Mouse (Mus musculus) heart, embryonic 15.5 days (tissue): Measurements from ENCODE around the gene Nop9. TPM values are rescaled to one million over a fixed set of nuclear protein-coding genes. Genes with fewer than 3 reads are reported as not detected.
A peak's percentile ranks its signal among the peaks of the same experiment; 100 is the strongest.

Experiments used
- ATAC-seq: fragments of 200-750 bp; cut with Nextera tagmentation; replicated peaks from 2 replicates; pipeline ENCODE4 v1.8.0; 2017; ENCODE audit warnings: low read depth, moderate TSS enrichment; ENCODE audit not compliant: insufficient number of reproducible peaks, insufficient read depth, low FRiP score
- H3K27ac ChIP-seq: fragments of 300-500 bp; sonication (generic); 2 replicates; pipeline ENCODE4 v1.5.1; 2015; ENCODE audit warnings: mild to moderate bottlenecking, inconsistent platforms
- H3K27me3 ChIP-seq: fragments of 300-500 bp; sonication (generic); 2 replicates; pipeline ENCODE4 v1.6.1; 2015; ENCODE audit warnings: inconsistent platforms
- H3K36me3 ChIP-seq: fragments of 300-500 bp; sonication (generic); 2 replicates; pipeline ENCODE4 v1.6.1; 2015; ENCODE audit warnings: mild to moderate bottlenecking, inconsistent platforms
- H3K4me1 ChIP-seq: fragments of 300-500 bp; sonication (generic); replicated peaks from 2 replicates; pipeline ENCODE4 v1.6.1; 2015; ENCODE audit warnings: inconsistent platforms
- H3K4me2 ChIP-seq: fragments of 300-500 bp; sonication (generic); 2 replicates; pipeline ENCODE4 v1.6.1; 2015; ENCODE audit warnings: inconsistent platforms, mild to moderate bottlenecking, moderate library complexity
- H3K4me3 ChIP-seq: fragments of 300-500 bp; sonication (generic); 2 replicates; pipeline ENCODE4 v1.5.1; 2015; ENCODE audit warnings: mild to moderate bottlenecking, inconsistent platforms
- H3K9ac ChIP-seq: fragments of 300-500 bp; sonication (generic); 2 replicates; pipeline ENCODE4 v1.6.1; 2015; ENCODE audit warnings: mild to moderate bottlenecking, inconsistent platforms
- H3K9me3 ChIP-seq: fragments of 300-500 bp; sonication (generic); replicated peaks from 2 replicates; pipeline ENCODE4 v1.6.1; 2016; ENCODE audit warnings: inconsistent platforms
- WGBS: fragments of 180-500 bp; shearing (Covaris S2); methylation state at CpG from one replicate; pipeline ENCODE4 v1.1.7; 2015; ENCODE audit warnings: mixed read lengths; 5-methylcytosine and 5-hydroxymethylcytosine counted together
- polyA plus RNA-seq: library from polyadenylated mRNA; unstranded; fragments of >200 nt; fragmentation: Nextera tagmentation; extraction: Ambion mirVana; gene quantifications from 2 replicates; pipeline ENCODE4 v1.2.1, GENCODE M21; 2015

Nop9 gene
- polyA plus RNA-seq, 1 experiment from 2014 or later: 17.9 TPM

DNA sequence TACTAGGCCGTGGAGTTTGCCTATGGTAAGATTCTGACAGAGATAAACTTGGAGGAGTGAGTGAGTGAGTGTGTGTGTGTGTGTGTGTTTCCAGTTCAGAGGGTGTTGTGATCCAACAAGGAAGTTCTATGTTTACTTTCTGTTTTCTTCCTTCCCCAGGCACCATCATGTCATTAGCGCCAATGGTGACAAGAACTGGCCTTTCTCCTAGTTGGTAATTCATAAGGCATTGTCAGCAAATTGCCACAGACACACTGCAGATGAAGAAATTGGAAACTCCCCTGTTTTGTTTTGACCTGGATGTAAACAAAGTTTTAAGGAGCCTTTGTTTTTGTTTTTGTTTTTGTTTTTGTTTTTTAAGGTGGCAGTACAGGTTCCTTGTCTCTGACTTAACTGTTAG, 48.0 kb downstream of the Nop9 start:
- no peaks in the 10 kb centered on the region for H3K9me3 ChIP-seq
- ATAC-seq: no peak
- peaks cover 13% of the 10 kb centered on the region for H3K27me3 ChIP-seq
- no peak overlapping the region for H3K4me2 ChIP-seq
- H3K9ac ChIP-seq: no peak overlapping the region
- H3K4me1 ChIP-seq: peaks cover 7% of the 10 kb centered on the region
- WGBS: 55% methylated on average over 2 of the region's 2 CpGs
- no peak overlapping the region for H3K27ac ChIP-seq
- no peak overlapping the region for H3K4me3 ChIP-seq
- no peaks in the 10 kb centered on the region for H3K36me3 ChIP-seq

DNA sequence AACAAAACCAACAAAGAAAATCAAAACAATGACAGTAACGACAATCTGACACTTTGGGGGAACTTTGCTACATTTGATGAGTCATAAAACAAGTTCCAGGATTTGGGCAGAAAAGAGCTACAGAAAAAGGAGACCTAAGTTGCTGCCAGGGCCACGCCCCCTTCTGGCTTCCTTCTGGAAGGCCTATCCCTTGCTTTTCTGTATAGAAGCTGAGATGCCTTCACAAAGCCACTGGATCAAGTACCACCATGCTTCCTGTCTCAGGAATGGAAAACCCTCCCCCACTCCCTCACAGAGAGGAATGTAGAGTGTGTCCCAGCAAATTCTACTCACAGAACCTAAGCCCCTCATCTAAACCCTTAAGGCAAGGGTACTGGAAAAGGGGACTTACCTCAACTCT, 48.5 kb downstream of the Nop9 start:
- Histone ChIP-seq H3K4me2 (no peak overlapping the region), H3K9ac (no peak overlapping the region), H3K4me1 (0 out of 2 replicates have a peak, but pooled peaks cover 2% of the 10 kb centered on the region), H3K9me3 (no peaks in the 10 kb centered on the region), H3K4me3 (no peak overlapping the region), H3K27ac (no peak overlapping the region), H3K27me3 (peaks cover 12% of the 10 kb centered on the region), H3K36me3 (no peaks in the 10 kb centered on the region)
- 63% methylated on average over 2 of the region's 2 CpGs for WGBS
- no peak for ATAC-seq

DNA sequence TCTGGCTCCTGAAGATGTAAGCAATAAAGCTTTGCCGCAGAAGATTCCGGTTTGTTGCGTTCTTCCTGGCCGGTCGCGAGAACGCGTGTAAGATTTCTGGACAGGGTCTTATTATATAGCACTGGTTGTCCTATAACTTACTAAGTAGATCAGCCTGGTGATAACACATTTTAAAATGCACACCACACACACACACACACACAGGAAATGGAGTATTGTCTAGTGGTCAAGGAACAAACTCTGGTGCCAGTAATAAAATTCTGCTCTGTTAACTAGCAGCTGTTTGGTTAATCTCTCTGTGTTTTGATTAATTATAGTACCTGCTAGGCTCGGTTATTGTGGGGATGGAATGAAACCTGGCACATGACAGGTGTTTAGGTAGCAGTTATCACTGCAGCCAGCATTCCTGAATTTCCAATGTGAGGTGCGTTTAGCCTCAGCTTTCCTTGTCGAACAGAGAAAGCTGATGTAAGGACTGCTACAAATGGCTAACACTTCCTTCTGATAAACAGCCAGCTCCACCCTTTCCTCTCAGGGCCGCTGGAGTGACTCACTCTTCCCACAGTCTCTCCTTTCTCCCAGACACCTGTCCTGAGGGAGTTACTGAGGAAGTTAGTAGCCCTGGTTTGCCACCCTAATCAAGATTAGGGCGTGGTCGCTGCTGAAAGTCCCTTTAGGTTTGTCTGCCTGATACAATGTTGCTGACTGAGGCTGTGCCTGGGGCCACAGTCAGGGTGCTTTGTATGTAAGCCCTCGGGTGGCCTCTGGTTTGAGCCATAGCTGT, 50.1 kb downstream of the Nop9 start:
- Histone ChIP-seq H3K9me3 (no peaks in the 10 kb centered on the region), H3K4me1 (0 out of 2 replicates have a peak, but pooled peaks cover 2% of the 10 kb centered on the region), H3K27ac (peak overlapping the region; percentile 37), H3K4me3 (no peak overlapping the region), H3K4me2 (no peak overlapping the region), H3K27me3 (no peaks in the 10 kb centered on the region), H3K9ac (no peak overlapping the region), H3K36me3 (no peaks in the 10 kb centered on the region)
- ATAC-seq: peak; percentile 64; the same call in 1 of the 2 replicates
- 69% methylated on average over 15 of the region's 15 CpGs for WGBS

Other genes with a start within 250 kb of the Nop9 start
- 0.30 and 0.34 TPM in 2 replicates for gene Cpne6, start 235.2 kb upstream of the Nop9 start, polyA plus RNA-seq
- not detected in 2 replicates for gene Nrl, start 220.7 kb upstream of the Nop9 start, polyA plus RNA-seq
- 34.2 and 42.5 TPM in 2 replicates for gene Pck2, start 205.4 kb upstream of the Nop9 start, polyA plus RNA-seq
- 66.2 and 70.2 TPM in 2 replicates for gene Dcaf11, start 185.7 kb upstream of the Nop9 start, polyA plus RNA-seq
- 0.82 TPM in 1 of 2 replicates, not detected in the other for gene A730061H03Rik, start 185.3 kb upstream of the Nop9 start, polyA plus RNA-seq
- gene Fitm1, start 170.1 kb upstream of the Nop9 start, polyA plus RNA-seq: 80.5 and 81.7 TPM in 2 replicates
- gene Psme1, start 167.6 kb upstream of the Nop9 start, polyA plus RNA-seq: 206 and 216 TPM in 2 replicates
- 21.2 and 21.6 TPM in 2 replicates for gene Emc9, start 160.4 kb upstream of the Nop9 start, polyA plus RNA-seq
- 203 and 215 TPM in 2 replicates for gene Psme2, start 154.6 kb upstream of the Nop9 start, polyA plus RNA-seq
- 15.8 and 17.4 TPM in 2 replicates for gene Rnf31, start 154.0 kb upstream of the Nop9 start, polyA plus RNA-seq
- 9.1 and 13.7 TPM in 2 replicates for gene Irf9, start 142.1 kb upstream of the Nop9 start, polyA plus RNA-seq
- gene Rec8, start 127.7 kb upstream of the Nop9 start, polyA plus RNA-seq: 6.9 and 7.1 TPM in 2 replicates
- 45.0 and 66.7 TPM in 2 replicates for gene Ipo4, start 109.7 kb upstream of the Nop9 start, polyA plus RNA-seq
- gene Gm49378, start 107.8 kb upstream of the Nop9 start, polyA plus RNA-seq: 0.74 and 2.1 TPM in 2 replicates
- 76.8 and 91.2 TPM in 2 replicates for gene Tm9sf1, start 101.9 kb upstream of the Nop9 start, polyA plus RNA-seq
- gene Tssk4, start 95.5 kb upstream of the Nop9 start, polyA plus RNA-seq: 0.31 and 0.36 TPM in 2 replicates
- 84.5 and 90.0 TPM in 2 replicates for gene Mdp1, start 85.2 kb upstream of the Nop9 start, polyA plus RNA-seq
- 36.0 and 42.3 TPM in 2 replicates for gene Gmpr2, start 73.8 kb upstream of the Nop9 start, polyA plus RNA-seq
- gene Nedd8, start 73.6 kb upstream of the Nop9 start, polyA plus RNA-seq: 448 and 462 TPM in 2 replicates
- 26.1 and 29.2 TPM in 2 replicates for gene Tinf2, start 63.9 kb upstream of the Nop9 start, polyA plus RNA-seq
- 0.20 and 0.60 TPM in 2 replicates for gene Tgm1, start 31.8 kb upstream of the Nop9 start, polyA plus RNA-seq
- gene Rabggta, start 23.4 kb upstream of the Nop9 start, polyA plus RNA-seq: 20.7 and 23.8 TPM in 2 replicates
- gene Dhrs1, start within 50 bp of the Nop9 start, polyA plus RNA-seq: 64.0 and 65.7 TPM in 2 replicates
- 1.2 and 1.6 TPM in 2 replicates for gene Cideb, start 12.8 kb downstream of the Nop9 start, polyA plus RNA-seq
- 0.15 and 0.25 TPM in 2 replicates for gene Ltb4r2, start 15.7 kb downstream of the Nop9 start, polyA plus RNA-seq
- gene Ltb4r1, start 20.3 kb downstream of the Nop9 start, polyA plus RNA-seq: 0.65 and 0.66 TPM in 2 replicates
- gene Adcy4, start 38.4 kb downstream of the Nop9 start, polyA plus RNA-seq: 14.9 and 18.0 TPM in 2 replicates
- 12.6 and 20.7 TPM in 2 replicates for gene Ripk3, start 43.2 kb downstream of the Nop9 start, polyA plus RNA-seq
- 10.8 and 15.8 TPM in 2 replicates for gene Nfatc4, start 77.5 kb downstream of the Nop9 start, polyA plus RNA-seq
- gene Nynrin, start 108.3 kb downstream of the Nop9 start, polyA plus RNA-seq: 12.7 and 15.0 TPM in 2 replicates
- gene Cbln3, start 138.7 kb downstream of the Nop9 start, polyA plus RNA-seq: 0.36 and 0.50 TPM in 2 replicates
- 9.2 and 12.6 TPM in 2 replicates for gene Khnyn, start 139.3 kb downstream of the Nop9 start, polyA plus RNA-seq
- 45.3 and 60.8 TPM in 2 replicates for gene Sdr39u1, start 154.6 kb downstream of the Nop9 start, polyA plus RNA-seq
- 8.9 and 9.6 TPM in 2 replicates for gene Cma1, start 199.0 kb downstream of the Nop9 start, polyA plus RNA-seq
- gene Cma2, start 205.3 kb downstream of the Nop9 start, polyA plus RNA-seq: not detected in 2 replicates